Mouse (Mus musculus) ES-CJ7 (cell line): ENCODE measurements at regions not wholly inside any gene's neighbourhood (a gene's known extent, or its start where the extent isn't known, plus 50 kb on each side); places are given as distances from the start of the nearest gene placed in this dataset.

Experiments
- DNase-seq: peaks from one replicate; pipeline ENCODE4 v3.0.0; 2011; ENCODE audit warnings: low read depth, low spot score

GRCm38 (mm10) chr2:168842261-168842740 lies 74.6 kb upstream of the Sall4 start:
- peak; percentile 85 for DNase-seq

- peak; percentile 55 for DNase-seq
Measured at GRCm38 (mm10) chr2:168841713-168842045, 73.9 kb upstream of the Sall4 start.

GRCm38 (mm10) chr2:168840853-168841712 lies 73.3 kb upstream of the Sall4 start:
- DNase-seq: peak; percentile 78

GRCm38 (mm10) chr2:168839811-168840655 lies 72.3 kb upstream of the Sall4 start:
- DNase-seq: peak; percentile 70

GRCm38 (mm10) chr2:168839221-168839620 lies 71.5 kb upstream of the Sall4 start:
- DNase-seq: no peak

- peak; percentile 47 for DNase-seq
Measured at GRCm38 (mm10) chr2:168838681-168839080, 70.9 kb upstream of the Sall4 start.

GRCm38 (mm10) chr2:168837951-168838570 lies 70.3 kb upstream of the Sall4 start:
- no peak for DNase-seq

GRCm38 (mm10) chr2:168834771-168835170 lies 67.0 kb upstream of the Sall4 start:
- DNase-seq: no peak

GRCm38 (mm10) chr2:168831740-168832139 lies 64.0 kb upstream of the Sall4 start:
- no peak for DNase-seq

GRCm38 (mm10) chr2:168820648-168821047 lies 52.9 kb upstream of the Sall4 start:
- DNase-seq: peak; percentile 78
